In genomic region chr14:48258696-48259366, GRCm38 (mm10) we compare ENCODE assay signal across 24 mouse cellular contexts.
DNase-seq lines count a peak whose midpoint lies in the region; ATAC-seq and TF ChIP-seq lines count a peak whose summit lies in the region.
"Had no signal": no experiment of that assay in that cellular context is flagged by ENCODE, and none has a peak within 500 bp of the region (broad histone marks: within the 10 kb centered on the region; RNA-seq: fewer than 3 reads in every experiment).

No protein-coding gene starts in this region.

- H3K27ac ChIP-seq in cerebellum, adult 2 months (ENCODE audit: insufficient read depth, low read length): no peak overlapping the region
- H3K27ac ChIP-seq: forebrain, embryonic 10.5 days; heart, embryonic 13.5 days; hindbrain, embryonic 14.5 days; limb, embryonic 15.5 days; liver, embryonic 15.5 days; midbrain, embryonic 12.5 days had no signal

- DNase-seq in CD4-positive, CD25-positive, alpha-beta regulatory T cell, adult 2 months (ENCODE audit: low read depth, low spot score): peak; percentile 5
- peak; percentile 14 for DNase-seq in 416B (ENCODE audit: low read depth)
- peak; percentile 9 for DNase-seq in induced T-regulatory cell, adult 2 months (ENCODE audit: low read depth)
- peak; percentile 71 for DNase-seq in thymus, postnatal 14 days
- no peak for DNase-seq in adrenal gland, postnatal 14 days
- no peak for DNase-seq in cerebellum, adult 2 months
- no peak for DNase-seq in adrenal gland, adult 18-20 months (ENCODE audit: low spot score in 2 of 2)
- DNase-seq: adrenal gland, postnatal 10 days; cerebellum, adult 8-10 months; gastrocnemius, postnatal 10 days; heart, adult 18-20 months; heart, postnatal 14 days; kidney, adult 8-10 months; kidney, postnatal 10 days; left cerebral cortex, postnatal 4 days had no signal

- ATAC-seq in CD4-positive, CD25-positive, alpha-beta regulatory T cell, adult 4 months: no peak
- ATAC-seq: activated CD4-positive, CD25-positive, alpha-beta regulatory T cell, adult 4 months; forebrain, embryonic 16.5 days had no signal

- no peak overlapping the region for H3K4me3 ChIP-seq in cerebellum, adult 2 months (replicated peaks; ENCODE audit: insufficient read depth, low read depth, low read length)
- H3K4me3 ChIP-seq: forebrain, embryonic 10.5 days; heart, embryonic 13.5 days; limb, embryonic 15.5 days; liver, embryonic 15.5 days; midbrain, embryonic 12.5 days had no signal

- TF ChIP-seq CTCF in cerebellum, adult 2 months (IDR thresholded peaks at IDR 0.05; ENCODE audit: borderline replicate concordance, insufficient read depth, low read depth, low read length): no peak

- no peak for TF ChIP-seq POLR2A in cerebellum, adult 2 months (IDR thresholded peaks at IDR 0.05; ENCODE audit: borderline replicate concordance, insufficient read depth, low read length)

- H3K27me3 ChIP-seq in cerebellum, adult 2 months (ENCODE audit: control insufficient read depth, insufficient read depth, low read length): no peaks in the 10 kb centered on the region
- H3K27me3 ChIP-seq: limb, embryonic 15.5 days; liver, embryonic 15.5 days; midbrain, embryonic 12.5 days had no signal

- WGBS in cerebellum, adult 2 months: 90% methylated on average over 10 of the region's 10 CpGs

- peaks cover 11% of the 10 kb centered on the region for H3K4me1 ChIP-seq in cerebellum, adult 2 months (ENCODE audit: control insufficient read depth, insufficient read depth, low read length)
- H3K4me1 ChIP-seq: heart, embryonic 13.5 days; limb, embryonic 15.5 days; liver, embryonic 15.5 days; midbrain, embryonic 12.5 days had no signal

Comparison
In these comparisons a context has a peak if more than half of its experiments do, and no peak if none do; other contexts are left out.
1. DNase-seq: peak in CD4-positive, CD25-positive, alpha-beta regulatory T cell, adult 2 months (single experiment), 416B (single experiment), induced T-regulatory cell, adult 2 months (single experiment) and thymus, postnatal 14 days (single experiment); none in adrenal gland, postnatal 14 days (single experiment), cerebellum, adult 2 months (0 of 2) and adrenal gland, adult 18-20 months (0 of 2).